Mouse (Mus musculus) liver, embryonic 14.5 days (tissue): ENCODE measurements at regions not wholly inside any gene's neighbourhood (a gene's known extent, or its start where the extent isn't known, plus 50 kb on each side); places are given as distances from the start of the nearest gene placed in this dataset.

Source experiments
- ATAC-seq: fragments of 200-750 bp; cut with Nextera tagmentation; 2 replicates; pipeline ENCODE4 v1.8.0; 2017; ENCODE audit warnings: moderate number of reproducible peaks, mild to moderate bottlenecking, moderate library complexity; ENCODE audit not compliant: insufficient read depth
- DNase-seq, 3 experiments: peaks; one replicate each; pipeline ENCODE4 v3.0.0-alpha.2; 2012 to 2013; ENCODE audit warnings: low read depth in 3 of 3, low spot score in 3 of 3
- H3K27ac ChIP-seq: fragments of 300-500 bp; sonication (generic); 2 replicates; pipeline ENCODE4 v1.5.1; 2014; ENCODE audit warnings: moderate library complexity, mild to moderate bottlenecking, control low read depth, inconsistent platforms
- H3K27me3 ChIP-seq: fragments of 300-500 bp; sonication (generic); 2 replicates; pipeline ENCODE4 v1.6.1; 2014; ENCODE audit warnings: mild to moderate bottlenecking, low read length, moderate library complexity; ENCODE audit not compliant: control insufficient read depth, insufficient read depth
- H3K36me3 ChIP-seq: fragments of 300-500 bp; sonication (generic); replicated peaks from 2 replicates; pipeline ENCODE4 v1.6.1; 2014; ENCODE audit warnings: low read depth; ENCODE audit not compliant: control insufficient read depth, insufficient read depth
- H3K4me1 ChIP-seq, 2 experiments: fragments of 200-500 bp in 1 of 2; fragments of 300-500 bp in 1 of 2; sonication (generic) in 1 of 2; replicated peaks; 2 replicates each; pipeline ENCODE4 v1.6.1; 2012 to 2014; ENCODE audit warnings: antibody characterized with exemption in 1 of 2, inconsistent platforms in 1 of 2, low read length in 1 of 2; ENCODE audit not compliant: control insufficient read depth in 2 of 2, insufficient read depth in 2 of 2
- H3K4me2 ChIP-seq: fragments of 300-500 bp; sonication (generic); 2 replicates; pipeline ENCODE4 v1.6.1; 2014; ENCODE audit warnings: low read depth, mild to moderate bottlenecking, control low read depth, moderate library complexity
- H3K4me3 ChIP-seq, 2 experiments: fragments of 200-500 bp in 1 of 2; fragments of 300-500 bp in 1 of 2; sonication (generic) in 1 of 2; 2 replicates each; pipeline ENCODE4 v1.5.1; 2012 to 2014; ENCODE audit warnings: low read depth in 2 of 2, low read length in 2 of 2, mild to moderate bottlenecking in 2 of 2, control low read depth in 1 of 2, inconsistent platforms in 1 of 2, moderate library complexity in 1 of 2; ENCODE audit not compliant: insufficient read depth in 1 of 2
- H3K9ac ChIP-seq: fragments of 300-500 bp; sonication (generic); replicated peaks from 2 replicates; pipeline ENCODE4 v1.6.1; 2014; ENCODE audit warnings: mild to moderate bottlenecking, control low read depth, moderate library complexity
- H3K9me3 ChIP-seq: fragments of 300-500 bp; sonication (generic); 2 replicates; pipeline ENCODE4 v1.6.1; 2016; ENCODE audit warnings: low read length, mixed read lengths; ENCODE audit not compliant: control insufficient read depth
- CTCF ChIP-seq: IDR thresholded peaks from 2 replicates; pipeline ENCODE4 v1.5.1; 2016; ENCODE audit warnings: antibody characterized with exemption, low read depth, control low read depth
- EP300 ChIP-seq: IDR thresholded peaks from 2 replicates; pipeline ENCODE4 v1.6.1; 2016; ENCODE audit warnings: antibody characterized with exemption, low read depth
- WGBS: fragments of 180-500 bp; shearing (Covaris S2); extraction: QIAGEN DNeasy Blood & Tissue Kit; methylation state at CpG from one replicate; pipeline ENCODE4 v1.1.7; 2014; ENCODE audit not compliant: insufficient replicate concordance; 5-methylcytosine and 5-hydroxymethylcytosine counted together

DNA sequence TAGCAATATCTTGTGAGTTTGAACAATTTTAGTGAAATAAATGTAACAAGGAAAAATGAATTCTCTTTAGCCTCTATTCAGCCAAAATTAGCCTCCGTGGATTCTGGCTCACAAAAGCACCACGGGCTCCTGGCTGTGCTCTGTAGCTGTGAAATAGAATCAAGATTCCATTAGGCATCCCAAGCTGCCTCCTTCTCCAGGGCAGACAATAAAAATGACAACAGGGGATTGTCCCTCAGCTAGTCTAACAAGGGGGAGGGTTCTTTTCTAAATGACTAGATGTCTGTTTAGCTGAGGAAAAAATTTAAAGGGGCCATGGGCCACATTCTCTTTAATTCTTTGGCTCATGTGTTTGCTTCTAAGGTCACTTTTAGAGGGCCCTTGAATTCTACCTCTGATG is 272.0 kb upstream of the Fign start:
- ATAC-seq (no peak), DNase-seq (no peak)
- Histone ChIP-seq H3K27ac (no peak overlapping the region), H3K4me1 (no peaks in the 10 kb centered on the region), H3K36me3 (no peaks in the 10 kb centered on the region), H3K27me3 (no peaks in the 10 kb centered on the region), H3K9me3 (no peaks in the 10 kb centered on the region), H3K4me2 (no peak overlapping the region), H3K4me3 (no peak overlapping the region), H3K9ac (no peak overlapping the region)
- 62% methylated on average over 2 of the region's 2 CpGs for WGBS
- TF ChIP-seq EP300 (no peak), CTCF (no peak)

- Histone ChIP-seq H3K27me3 (no peaks in the 10 kb centered on the region), H3K4me1 (no peaks in the 10 kb centered on the region), H3K4me3 (no peak overlapping the region), H3K9ac (no peak overlapping the region), H3K4me2 (no peak overlapping the region), H3K27ac (no peak overlapping the region), H3K9me3 (no peaks in the 10 kb centered on the region), H3K36me3 (no peaks in the 10 kb centered on the region)
- TF ChIP-seq CTCF (no peak), EP300 (no peak)
- 79% methylated on average over 7 of the region's 7 CpGs for WGBS
- no peak for ATAC-seq
- DNase-seq = no peak
Observed at GRCm38 (mm10) chr2:64367188-64367587, 269.4 kb upstream of the Fign start.

GRCm38 (mm10) chr2:64366528-64366927 is 268.7 kb upstream of the Fign start:
- Histone ChIP-seq H3K4me1 (no peaks in the 10 kb centered on the region), H3K27ac (no peak overlapping the region), H3K9ac (no peak overlapping the region), H3K4me2 (no peak overlapping the region), H3K9me3 (no peaks in the 10 kb centered on the region), H3K4me3 (no peak overlapping the region), H3K36me3 (no peaks in the 10 kb centered on the region), H3K27me3 (no peaks in the 10 kb centered on the region)
- TF ChIP-seq EP300 = no peak
- TF ChIP-seq CTCF = no peak
- DNase-seq = no peak
- no peak for ATAC-seq
- 62% methylated on average over 5 of the region's 5 CpGs for WGBS

DNA sequence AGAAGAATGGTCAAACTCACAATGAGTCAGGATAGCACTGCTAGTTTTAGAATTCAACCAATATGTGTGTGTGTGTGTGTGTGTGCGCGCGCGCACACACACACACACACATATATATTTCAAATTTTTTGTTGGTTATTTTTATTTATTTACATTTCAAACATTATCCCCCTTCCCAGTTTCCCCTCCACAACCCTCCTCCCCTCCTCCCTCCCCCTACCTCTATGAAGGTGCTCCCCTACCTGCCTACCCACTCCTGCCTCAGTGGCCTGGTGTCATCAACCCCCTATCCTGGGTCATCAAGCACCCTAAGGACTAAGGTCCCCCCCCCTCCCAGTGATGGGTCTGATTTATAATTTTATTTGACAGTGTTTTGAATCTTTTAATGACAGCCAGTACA is 258.4 kb upstream of the Fign start:
- no peaks in the 10 kb centered on the region for H3K4me1 ChIP-seq
- WGBS = 86% methylated on average over 4 of the region's 4 CpGs

GRCm38 (mm10) chr2:64325499-64325898 is 227.7 kb upstream of the Fign start:
- no peak for DNase-seq
- H3K36me3 ChIP-seq = no peaks in the 10 kb centered on the region
- 53% methylated on average over 2 of the region's 2 CpGs for WGBS
- no peak overlapping the region for H3K9ac ChIP-seq
- no peak for TF ChIP-seq CTCF
- no peak for TF ChIP-seq EP300
- no peaks in the 10 kb centered on the region for H3K27me3 ChIP-seq
- no peak overlapping the region for H3K4me3 ChIP-seq
- H3K9me3 ChIP-seq = no peaks in the 10 kb centered on the region
- ATAC-seq = no peak
- no peak overlapping the region for H3K27ac ChIP-seq
- H3K4me1 ChIP-seq = no peaks in the 10 kb centered on the region
- no peak overlapping the region for H3K4me2 ChIP-seq

More for the DNA sequence above, 258.4 kb upstream of the Fign start:
- Histone ChIP-seq H3K9me3 (no peaks in the 10 kb centered on the region), H3K27me3 (no peaks in the 10 kb centered on the region), H3K27ac (no peak overlapping the region), H3K36me3 (no peaks in the 10 kb centered on the region), H3K4me2 (no peak overlapping the region), H3K9ac (no peak overlapping the region), H3K4me3 (no peak overlapping the region)
- TF ChIP-seq EP300 = no peak
- TF ChIP-seq CTCF = no peak
- DNase-seq (no peak), ATAC-seq (no peak)
